Mouse (Mus musculus) CH12.LX (cell line): Measurements from ENCODE around the gene Ric8a. TPM values are rescaled to one million over a fixed set of nuclear protein-coding genes. Genes with fewer than 3 reads are reported as not detected.
A peak's percentile ranks its signal among the peaks of the same experiment; 100 is the strongest.

Experiments used
- DNase-seq: peaks from one replicate; pipeline ENCODE4 v3.0.0-alpha.2; 2013; ENCODE audit errors: extremely low read depth
- H3K27ac ChIP-seq: 2 replicates; pipeline ENCODE4 v1.5.1; 2012; ENCODE audit warnings: low read depth, mild to moderate bottlenecking, control low read depth, moderate library complexity; ENCODE audit not compliant: insufficient read depth
- H3K27me3 ChIP-seq: replicated peaks from 2 replicates; pipeline ENCODE3; 2012; ENCODE audit warnings: inconsistent platforms
- H3K36me3 ChIP-seq, 2 experiments: replicated peaks in 1 of 2; 2 replicates each; pipeline versions ENCODE3 to v1.6.1; 2012; ENCODE audit warnings: inconsistent platforms in 1 of 2, low read length in 1 of 2, mild to moderate bottlenecking in 1 of 2, mixed read lengths in 1 of 2, moderate library complexity in 1 of 2; ENCODE audit not compliant: control insufficient read depth in 1 of 2, insufficient read depth in 1 of 2
- H3K4me1 ChIP-seq, 2 experiments: 2 replicates each; pipeline ENCODE4 v1.6.1; 2012; ENCODE audit warnings: inconsistent platforms in 1 of 2, moderate library complexity in 1 of 2; ENCODE audit not compliant: insufficient read depth in 2 of 2, control insufficient read depth in 1 of 2
- H3K4me2 ChIP-seq: 2 replicates; pipeline ENCODE4 v1.6.1; 2012; ENCODE audit warnings: low read depth, mild to moderate bottlenecking, control low read depth; ENCODE audit not compliant: poor library complexity, insufficient read depth, severe bottlenecking
- H3K4me3 ChIP-seq, 3 experiments: fragments of 150-350 bp in 1 of 3; sonication (generic) in 1 of 3; replicated peaks in 1 of 3; 2 replicates each; pipeline versions ENCODE3 to v1.5.1; 2011 to 2012; ENCODE audit warnings: low read depth in 2 of 3, low read length in 2 of 3, mild to moderate bottlenecking in 2 of 3, moderate library complexity in 2 of 3, control low read depth in 1 of 3, improper control_type of control experiment in 1 of 3, inconsistent platforms in 1 of 3, mixed read lengths in 1 of 3; ENCODE audit not compliant: poor library complexity in 1 of 3
- H3K79me2 ChIP-seq: replicated peaks from 2 replicates; pipeline ENCODE4 v1.6.1; 2012; ENCODE audit warnings: mild to moderate bottlenecking, moderate library complexity; ENCODE audit not compliant: control insufficient read depth, poor library complexity, insufficient read depth, severe bottlenecking; ENCODE audit errors: extremely low read depth
- H3K9ac ChIP-seq: 2 replicates; pipeline ENCODE4 v1.6.1; 2012; ENCODE audit warnings: low read depth, mild to moderate bottlenecking, control low read depth, moderate library complexity; ENCODE audit not compliant: insufficient read depth
- H3K9me3 ChIP-seq: replicated peaks from 2 replicates; pipeline ENCODE3; 2012; ENCODE audit warnings: low read length, inconsistent platforms, mixed read lengths
- BHLHE40 ChIP-seq: IDR thresholded peaks from 2 replicates; pipeline ENCODE4 v1.6.1; 2011; ENCODE audit warnings: mild to moderate bottlenecking, low read depth, low read length, improper control_type of control experiment
- CTCF ChIP-seq, 2 experiments: IDR thresholded peaks in 1 of 2; conservative IDR thresholded peaks in 1 of 2; 2 replicates each; pipeline ENCODE4 v1.5.1; 2011 to 2012; ENCODE audit warnings: low read depth in 2 of 2, low read length in 2 of 2, improper control_type of control experiment in 1 of 2, inconsistent platforms in 1 of 2, mild to moderate bottlenecking in 1 of 2, moderate library complexity in 1 of 2
- E2F4 ChIP-seq: IDR thresholded peaks from 2 replicates; pipeline ENCODE4 v1.6.1; 2011; ENCODE audit warnings: low read depth, low read length, improper control_type of control experiment; ENCODE audit not compliant: insufficient replicate concordance
- ELF1 ChIP-seq: IDR thresholded peaks from 2 replicates; pipeline ENCODE4 v1.6.1; 2014; ENCODE audit warnings: low read depth, mild to moderate bottlenecking, inconsistent platforms, low read length, improper control_type of control experiment
- EP300 ChIP-seq: IDR thresholded peaks from 2 replicates; pipeline ENCODE4 v1.6.1; 2011; ENCODE audit warnings: low read length, improper control_type of control experiment
- ETS1 ChIP-seq: conservative IDR thresholded peaks from 2 replicates; pipeline ENCODE4 v1.6.1; 2012; ENCODE audit warnings: low read depth, mild to moderate bottlenecking, inconsistent platforms, low read length, improper control_type of control experiment, moderate library complexity
- GABPA ChIP-seq: IDR thresholded peaks from 2 replicates; pipeline ENCODE4 v1.6.1; 2012; ENCODE audit warnings: low read depth, low read length, improper control_type of control experiment, inconsistent platforms; ENCODE audit not compliant: insufficient replicate concordance
- JUN ChIP-seq: IDR thresholded peaks from 2 replicates; pipeline ENCODE4 v1.6.1; 2011; ENCODE audit warnings: low read depth, mild to moderate bottlenecking, low read length, improper control_type of control experiment, moderate library complexity; ENCODE audit not compliant: insufficient read depth
- JUND ChIP-seq: conservative IDR thresholded peaks from 2 replicates; pipeline ENCODE4 v1.6.1; 2011; ENCODE audit warnings: low read depth, low read length, improper control_type of control experiment
- KAT2A ChIP-seq: IDR thresholded peaks from 2 replicates; pipeline ENCODE4 v1.6.1; 2012; ENCODE audit warnings: low read length, improper control_type of control experiment, inconsistent platforms; ENCODE audit not compliant: insufficient replicate concordance
- MXI1 ChIP-seq: IDR thresholded peaks from 2 replicates; pipeline ENCODE4 v1.6.1; 2011; ENCODE audit warnings: mild to moderate bottlenecking, low read depth, low read length, improper control_type of control experiment
- NELFE ChIP-seq: IDR thresholded peaks from 2 replicates; pipeline ENCODE4 v1.6.1; 2011; ENCODE audit warnings: low read depth, low read length, improper control_type of control experiment
- RAD21 ChIP-seq: IDR thresholded peaks from 2 replicates; pipeline ENCODE4 v1.6.1; 2011; ENCODE audit warnings: low read depth, mild to moderate bottlenecking, low read length, improper control_type of control experiment, moderate library complexity
- SMC3 ChIP-seq: IDR thresholded peaks from 2 replicates; pipeline ENCODE4 v1.6.1; 2011; ENCODE audit warnings: low read depth, low read length, improper control_type of control experiment
- TBP ChIP-seq: conservative IDR thresholded peaks from 2 replicates; pipeline ENCODE4 v1.6.1; 2011; ENCODE audit warnings: low read depth, low read length, improper control_type of control experiment
- ZC3H11A ChIP-seq: IDR thresholded peaks from 2 replicates; pipeline ENCODE4 v1.6.1; 2012; ENCODE audit warnings: low read depth, mild to moderate bottlenecking, inconsistent platforms, low read length, improper control_type of control experiment
- ZMIZ1 ChIP-seq: IDR thresholded peaks from 2 replicates; pipeline ENCODE4 v1.6.1; 2012; ENCODE audit warnings: low read depth, mild to moderate bottlenecking, inconsistent platforms, low read length, improper control_type of control experiment
- ZNF384 ChIP-seq: IDR thresholded peaks from 2 replicates; pipeline ENCODE4 v1.6.1; 2012; ENCODE audit warnings: low read depth, low read length, improper control_type of control experiment, inconsistent platforms
- dilution Hi-C: fragments of 300-500 bp; cut with MboI; formaldehyde crosslinking; loops from 2 replicates; pipeline ENCODE4 v1.14.3; 2020; ENCODE audit warnings: low sequenced_read_pairs; ENCODE audit not compliant: extremely low pct_unique_long_range_greater_than_20kb, extremely low pct_ligation_motif_present
- in situ Hi-C: fragments of 300-500 bp; cut with MboI; formaldehyde crosslinking; loops from 3 replicates; pipeline ENCODE4 v1.14.3; 2019; ENCODE audit warnings: low sequenced_read_pairs, low pct_ligation_motif_present, low pct_unique_long_range_greater_than_20kb, mixed read lengths
- polyA plus RNA-seq: library from polyadenylated mRNA; unstranded; fragments of >175 nt; gene quantifications from 2 replicates; pipeline ENCODE4 v1.2.1, GENCODE M21; 2012; ENCODE audit warnings: low read depth; ENCODE audit not compliant: insufficient read length
- total RNA-seq, 2 experiments: library from RNA; depleted of rRNA; stranded (reverse); fragments of 300-350 nt in 1 of 2; fragments of >200 nt in 1 of 2; gene quantifications; 2 replicates each; pipeline ENCODE4 v1.2.3; 2012 to 2014

The Ric8a gene
- total and polyA plus RNA-seq, 3 experiments = 54.2 to 80.9 (median 61.9) TPM

GRCm38 (mm10) chr7:140908181-140908580 is 51.4 kb downstream of the Ric8a start:
- no peak for DNase-seq
- dilution Hi-C loops = no loop called here
- Histone ChIP-seq H3K4me2 (no peak overlapping the region), H3K9ac (no peak overlapping the region), H3K36me3 (no peaks in the 10 kb centered on the region), H3K4me3 (no peak overlapping the region), H3K4me1 (peaks cover 2 to 13% of the 10 kb centered on the region in 2 experiments; a peak in 3 of 4 replicates)
- TF ChIP-seq ZNF384 = no peak
- no peak for TF ChIP-seq JUND
- no peak for TF ChIP-seq ZMIZ1
- TF ChIP-seq JUN = no peak
- no peak for TF ChIP-seq RAD21
- TF ChIP-seq MXI1 = no peak; the same call in 1 of the 2 replicates
- TF ChIP-seq KAT2A = no peak
- TF ChIP-seq ZC3H11A = no peak
- no peak for TF ChIP-seq NELFE
- TF ChIP-seq EP300 = no peak
- TF ChIP-seq, all 38 proteins: peak for 0
- in situ Hi-C loops = no loop called here
- Histone ChIP-seq H3K9me3 (no peaks in the 10 kb centered on the region), H3K79me2 (no peaks in the 10 kb centered on the region), H3K27me3 (peaks cover 5% of the 10 kb centered on the region), H3K27ac (no peak overlapping the region)

GRCm38 (mm10) chr7:140908634-140909107 is 51.9 kb downstream of the Ric8a start:
- Histone ChIP-seq H3K9me3 (no peaks in the 10 kb centered on the region), H3K4me1 (peaks cover 2 to 13% of the 10 kb centered on the region in 2 experiments; a peak in 3 of 4 replicates), H3K4me3 (peak overlapping the region; percentile 29 to 53 (median 34)), H3K27ac (0 out of 2 replicates have a peak overlapping the region, but pooled peaks have one; percentile 11), H3K36me3 (no peaks in the 10 kb centered on the region), H3K9ac (peak overlapping the region; percentile 1; the same call in 1 of the 2 replicates), H3K4me2 (peak overlapping the region; percentile 76), H3K79me2 (no peaks in the 10 kb centered on the region), H3K27me3 (peaks cover 5% of the 10 kb centered on the region)
- no peak for TF ChIP-seq E2F4
- no peak for TF ChIP-seq ELF1
- no peak for TF ChIP-seq ETS1
- peak; percentile 61 for TF ChIP-seq ZC3H11A
- peak; percentile 43; the same call in 1 of the 2 replicates for TF ChIP-seq BHLHE40
- TF ChIP-seq MXI1 = peak; percentile 70; the same call in 1 of the 2 replicates
- TF ChIP-seq RAD21 = peak; percentile 94
- TF ChIP-seq TBP = no peak
- TF ChIP-seq SMC3 = peak; percentile 98
- peak; percentile 67 to 97 for TF ChIP-seq CTCF (conservative IDR thresholded peaks at IDR 0.05 in 1 of 2, IDR thresholded peaks at IDR 0.05 in 1 of 2; ENCODE audit: low read depth in 2 of 2, low read length in 2 of 2)
- TF ChIP-seq GABPA = no peak
- dilution Hi-C loops = no loop called here
- peak; percentile 86 for DNase-seq
- in situ Hi-C loops = no loop called here
